7 mouse cellular contexts compared by ENCODE assay signal in the genomic region with DNA sequence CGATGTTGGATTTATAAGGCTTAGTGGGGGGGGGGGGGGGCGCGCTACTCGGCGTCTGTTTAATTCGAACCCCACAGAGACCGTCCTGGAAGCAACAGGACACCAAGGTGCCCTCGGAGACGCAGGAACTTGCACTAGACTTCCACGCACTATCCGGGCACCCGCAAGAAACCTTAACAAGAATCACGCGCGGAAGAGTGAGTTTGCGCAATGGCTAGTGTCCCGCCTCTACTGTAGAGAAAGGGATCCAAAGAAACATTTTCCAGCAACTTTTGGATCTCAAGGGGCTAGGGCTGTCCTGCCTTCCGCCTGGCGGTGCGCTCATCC. TPM values are rescaled to one million over a fixed set of nuclear protein-coding genes. Genes with fewer than 3 reads are reported as not detected.
A peak's percentile ranks its signal among the peaks of the same experiment; 100 is the strongest.
DNase-seq lines count a peak whose midpoint lies in the region; ATAC-seq lines count a peak whose summit lies in the region.

No protein-coding gene starts in this region.

- peak overlapping the region; percentile 63 for H3K9ac ChIP-seq in lung, embryonic 15.5 days
- H3K9ac ChIP-seq in forebrain, embryonic 12.5 days: peak overlapping the region; percentile 77
- H3K9ac ChIP-seq in limb, embryonic 12.5 days (replicated peaks): peak overlapping the region; percentile 94

- H3K27me3 ChIP-seq in lung, embryonic 15.5 days: no peaks in the 10 kb centered on the region
- peaks cover 16% of the 10 kb centered on the region; the same call in 1 of the 2 replicates for H3K27me3 ChIP-seq in forebrain, embryonic 12.5 days
- no peaks in the 10 kb centered on the region for H3K27me3 ChIP-seq in limb, embryonic 12.5 days

- DNase-seq in lung, postnatal 10 days: no peak
- peak; percentile 34 for DNase-seq in skeletal muscle tissue, adult 2 months (ENCODE audit: low read depth, low spot score)
- DNase-seq in frontal cortex, adult 2 months (ENCODE audit: extremely low spot score in 1 of 2, low spot score in 1 of 2): no peak
- no peak for DNase-seq in cerebellum, postnatal 4 days (ENCODE audit: low spot score in 2 of 2)

- H3K9me3 ChIP-seq in lung, embryonic 15.5 days: no peaks in the 10 kb centered on the region
- no peaks in the 10 kb centered on the region for H3K9me3 ChIP-seq in forebrain, embryonic 12.5 days
- H3K9me3 ChIP-seq in limb, embryonic 12.5 days: no peaks in the 10 kb centered on the region

- H3K4me1 ChIP-seq in lung, embryonic 15.5 days: peaks cover 49% of the 10 kb centered on the region
- H3K4me1 ChIP-seq in forebrain, embryonic 12.5 days: peaks cover 20% of the 10 kb centered on the region
- peaks cover 65% of the 10 kb centered on the region for H3K4me1 ChIP-seq in limb, embryonic 12.5 days (replicated peaks)

- peak overlapping the region; percentile 34; the same call in 1 of the 2 replicates for H3K27ac ChIP-seq in lung, embryonic 15.5 days
- peak overlapping the region; percentile 42; the same call in 1 of the 2 replicates for H3K27ac ChIP-seq in forebrain, embryonic 12.5 days
- H3K27ac ChIP-seq in limb, embryonic 12.5 days: peak overlapping the region; percentile 98

- no peaks in the 10 kb centered on the region for H3K36me3 ChIP-seq in lung, embryonic 15.5 days
- no peaks in the 10 kb centered on the region for H3K36me3 ChIP-seq in forebrain, embryonic 12.5 days (replicated peaks)
- H3K36me3 ChIP-seq in limb, embryonic 12.5 days: peaks cover 10% of the 10 kb centered on the region; the same call in 1 of the 2 replicates

- no peak for ATAC-seq in lung, embryonic 15.5 days (ENCODE audit: borderline replicate concordance, extremely low read depth, low FRiP score, low TSS enrichment)
- no peak for ATAC-seq in forebrain, embryonic 12.5 days (ENCODE audit: low FRiP score)
- ATAC-seq in limb, embryonic 12.5 days (ENCODE audit: insufficient number of reproducible peaks, insufficient read depth, low FRiP score, low TSS enrichment, low read depth): no peak; the same call in 1 of the 2 replicates

- 2% methylated on average over 20 of the region's 20 CpGs for WGBS in lung, embryonic 15.5 days
- WGBS in forebrain, embryonic 12.5 days: 4% methylated on average over 20 of the region's 20 CpGs
- WGBS in limb, embryonic 12.5 days: 2% methylated on average over 20 of the region's 20 CpGs

- H3K4me2 ChIP-seq in lung, embryonic 15.5 days: peak overlapping the region; percentile 99
- peak overlapping the region; percentile 99 for H3K4me2 ChIP-seq in forebrain, embryonic 12.5 days
- H3K4me2 ChIP-seq in limb, embryonic 12.5 days: peak overlapping the region; percentile 91

- H3K4me3 ChIP-seq in lung, embryonic 15.5 days: peak overlapping the region; percentile 65
- peak overlapping the region; percentile 75 for H3K4me3 ChIP-seq in forebrain, embryonic 12.5 days (replicated peaks)
- H3K4me3 ChIP-seq in limb, embryonic 12.5 days (replicated peaks): peak overlapping the region; percentile 89

RNA-seq across cellular contexts. Expression of a gene that starts 40.5 kb away (rescaled TPM):
- polyA plus RNA-seq in lung, embryonic 15.5 days (2015; fragmentation: Nextera tagmentation; extraction: Ambion mirVana): 48.5 and 55.9 TPM in 2 replicates
- 10.2 and 11.4 TPM in 2 replicates for polyA plus RNA-seq in forebrain, embryonic 12.5 days (2016; fragmentation: Nextera tagmentation; extraction: Ambion mirVana)
- 49.6 and 51.9 TPM in 2 replicates for polyA plus RNA-seq in limb, embryonic 12.5 days (2016; fragmentation: Nextera tagmentation; extraction: Ambion mirVana)
- 25.7 and 27.8 TPM in 2 replicates for polyA plus RNA-seq in frontal cortex, adult 2 months (2012; rRNA removed)

Comparison
In these comparisons a context has a peak if more than half of its experiments do, and no peak if none do; other contexts are left out.
1. H3K27ac ChIP-seq: peak in every context shown above with its lines; median percentile 98 in limb, embryonic 12.5 days; 42 in forebrain, embryonic 12.5 days; 34 in lung, embryonic 15.5 days.